Mouse (Mus musculus) lung, embryonic 15.5 days (tissue): Measurements from ENCODE around the gene Nfe2. TPM values are rescaled to one million over a fixed set of nuclear protein-coding genes. Genes with fewer than 3 reads are reported as not detected.
"Not testable (repeated sequence)": the region's sequence is repeated elsewhere in the genome, so short reads cannot be mapped to it uniquely, and the experiment has no call there.

Experiments
- ATAC-seq: fragments of 200-750 bp; cut with Nextera tagmentation; 2 replicates; pipeline ENCODE4 v1.8.0; 2017; ENCODE audit warnings: moderate number of reproducible peaks, borderline replicate concordance; ENCODE audit not compliant: low FRiP score, low TSS enrichment; ENCODE audit errors: extremely low read depth
- H3K27ac ChIP-seq: fragments of 300-500 bp; sonication (generic); 2 replicates; pipeline ENCODE4 v1.5.1; 2015; ENCODE audit warnings: moderate library complexity, mild to moderate bottlenecking, inconsistent platforms
- H3K27me3 ChIP-seq: fragments of 300-500 bp; sonication (generic); 2 replicates; pipeline ENCODE4 v1.6.1; 2015; ENCODE audit warnings: inconsistent platforms
- H3K36me3 ChIP-seq: fragments of 300-500 bp; sonication (generic); 2 replicates; pipeline ENCODE4 v1.6.1; 2015; ENCODE audit warnings: inconsistent platforms
- H3K4me1 ChIP-seq: fragments of 300-500 bp; sonication (generic); 2 replicates; pipeline ENCODE4 v1.6.1; 2015; ENCODE audit warnings: inconsistent platforms
- H3K4me2 ChIP-seq: fragments of 300-500 bp; sonication (generic); 2 replicates; pipeline ENCODE4 v1.6.1; 2015; ENCODE audit warnings: inconsistent platforms, mild to moderate bottlenecking, moderate library complexity
- H3K4me3 ChIP-seq: fragments of 300-500 bp; sonication (generic); 2 replicates; pipeline ENCODE4 v1.5.1; 2015; ENCODE audit warnings: mild to moderate bottlenecking, inconsistent platforms
- H3K9ac ChIP-seq: fragments of 300-500 bp; sonication (generic); 2 replicates; pipeline ENCODE4 v1.6.1; 2015; ENCODE audit warnings: inconsistent platforms
- H3K9me3 ChIP-seq: fragments of 300-500 bp; sonication (generic); 2 replicates; pipeline ENCODE4 v1.6.1; 2016; ENCODE audit warnings: inconsistent platforms
- WGBS: fragments of 180-500 bp; shearing (Covaris S2); methylation state at CpG from one replicate; pipeline ENCODE4 v1.1.7; 2015; 5-methylcytosine and 5-hydroxymethylcytosine counted together
- polyA plus RNA-seq: library from polyadenylated mRNA; unstranded; fragments of >200 nt; fragmentation: Nextera tagmentation; extraction: Ambion mirVana; gene quantifications from 2 replicates; pipeline ENCODE4 v1.2.1, GENCODE M21; 2015

The Nfe2 gene
- polyA plus RNA-seq, 1 experiment from 2014 or later = 4.7 TPM

DNA sequence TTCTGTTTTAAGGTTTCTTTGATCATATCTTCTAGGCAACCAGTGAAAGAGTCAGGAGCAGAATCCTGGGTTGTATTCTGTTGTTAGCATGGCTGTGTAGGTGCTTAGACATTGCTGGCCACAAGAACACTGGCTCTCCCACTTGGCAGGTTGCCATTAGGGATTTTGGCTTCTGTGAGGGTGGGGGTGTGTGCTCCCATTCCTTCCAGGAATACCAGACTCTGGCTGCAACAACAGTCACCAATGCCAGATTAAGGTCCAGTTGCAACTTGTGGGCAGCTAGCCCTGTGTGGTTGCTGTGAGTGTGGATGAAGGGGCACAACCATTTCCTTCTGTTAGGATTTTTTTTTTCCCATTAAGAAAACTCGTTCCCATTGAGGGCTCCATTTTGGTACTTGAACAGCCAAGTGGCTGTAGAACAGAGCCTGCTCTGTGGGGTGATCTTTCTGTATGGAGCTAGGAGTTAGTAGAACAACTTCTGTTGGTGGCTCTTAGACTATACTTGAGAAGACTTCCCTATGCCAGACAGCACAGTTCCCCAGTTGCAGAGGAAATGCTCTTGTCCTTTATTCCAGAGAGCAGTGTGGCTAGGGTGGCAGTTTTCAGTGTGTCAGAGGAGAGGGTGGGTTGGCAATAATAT is 27.7 kb upstream of the Nfe2 start:
- H3K27ac ChIP-seq = peak overlapping the region; percentile 51
- whole genome bisulfite sequencing = 30% methylated on average over 1 of the region's 1 CpGs
- H3K4me1 ChIP-seq = peaks cover 18% of the 10 kb centered on the region
- H3K4me2 ChIP-seq = no peak overlapping the region
- no peak overlapping the region for H3K4me3 ChIP-seq
- peaks cover 13% of the 10 kb centered on the region for H3K36me3 ChIP-seq
- H3K9ac ChIP-seq = no peak overlapping the region
- H3K27me3 ChIP-seq = no peaks in the 10 kb centered on the region
- ATAC-seq = no peak
- no peaks in the 10 kb centered on the region for H3K9me3 ChIP-seq

GRCm38 (mm10) chr15:103284647-103285046 is 26.4 kb upstream of the Nfe2 start:
- no peak overlapping the region for H3K9ac ChIP-seq
- H3K9me3 ChIP-seq = no peaks in the 10 kb centered on the region
- H3K27ac ChIP-seq = no peak overlapping the region
- peaks cover 8% of the 10 kb centered on the region; the same call in 1 of the 2 replicates for H3K36me3 ChIP-seq
- peaks cover 18% of the 10 kb centered on the region for H3K4me1 ChIP-seq
- ATAC-seq = no peak
- 34% methylated on average over 2 of the region's 2 CpGs for WGBS
- no peak overlapping the region for H3K4me2 ChIP-seq
- no peak overlapping the region for H3K4me3 ChIP-seq
- H3K27me3 ChIP-seq = no peaks in the 10 kb centered on the region

DNA sequence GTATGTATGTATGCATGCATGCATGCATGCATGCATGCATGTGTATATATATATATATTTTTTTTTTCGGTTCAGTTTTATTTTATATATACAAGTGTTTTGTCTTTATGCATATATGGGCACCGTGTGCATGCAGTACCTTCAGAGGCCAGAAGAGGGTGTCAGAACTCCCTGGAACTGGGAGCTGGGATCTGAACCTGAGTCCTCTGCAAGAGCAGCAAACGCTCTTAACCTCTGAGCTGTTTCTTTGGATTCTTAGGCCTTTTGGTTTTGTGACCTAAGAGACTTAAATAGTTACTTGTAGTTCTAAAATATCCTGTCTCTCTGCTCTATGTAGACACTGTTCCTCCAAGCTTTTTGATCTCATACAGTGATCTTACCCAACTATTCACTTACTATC is 25.9 kb upstream of the Nfe2 start:
- Histone ChIP-seq H3K4me2 (no peak overlapping the region), H3K27ac (no peak overlapping the region), H3K4me1 (peaks cover 18% of the 10 kb centered on the region), H3K4me3 (no peak overlapping the region), H3K27me3 (no peaks in the 10 kb centered on the region), H3K9me3 (no peaks in the 10 kb centered on the region), H3K36me3 (peaks cover 4% of the 10 kb centered on the region; the same call in 1 of the 2 replicates), H3K9ac (no peak overlapping the region)
- 65% methylated on average over 3 of the region's 3 CpGs for WGBS
- ATAC-seq = no peak

DNA sequence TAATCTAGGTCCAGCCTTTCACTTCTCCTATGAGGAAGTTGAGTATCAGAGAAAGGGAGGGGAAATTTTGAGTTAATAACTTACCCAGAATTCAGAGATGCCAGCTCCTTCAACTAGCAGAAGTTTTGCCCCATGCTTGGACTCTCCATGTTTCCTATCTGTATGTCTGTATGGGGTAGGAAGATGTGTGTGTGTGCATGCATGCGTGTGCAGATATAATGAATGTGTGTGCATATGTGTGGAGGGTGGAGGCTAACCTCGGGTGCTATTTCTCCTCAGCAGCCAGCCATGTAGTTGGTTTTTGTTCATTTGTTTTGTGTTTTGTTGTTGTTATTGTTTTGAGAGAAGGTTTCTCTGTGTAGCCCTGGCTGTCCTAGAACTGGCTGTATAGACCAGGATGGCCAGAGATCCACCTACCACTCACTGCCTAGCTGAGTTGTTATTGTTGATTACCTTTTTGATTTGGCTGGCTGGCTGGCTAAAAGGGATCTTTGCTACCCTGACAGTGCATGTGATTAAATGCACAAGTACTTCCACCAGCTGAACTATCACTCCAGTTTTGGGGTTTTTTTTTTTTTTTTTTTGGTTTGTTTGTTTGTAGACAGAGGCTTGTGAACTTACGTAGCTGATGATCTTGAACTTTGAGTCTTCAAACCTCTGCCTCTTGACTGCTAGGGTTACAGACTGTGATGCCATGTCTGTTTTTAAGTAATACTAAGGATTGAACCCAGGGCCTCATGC is 23.4 kb upstream of the Nfe2 start:
- Histone ChIP-seq H3K4me1 (peaks cover 18% of the 10 kb centered on the region), H3K36me3 (no peaks in the 10 kb centered on the region; the same call in 1 of the 2 replicates), H3K27me3 (no peaks in the 10 kb centered on the region), H3K4me2 (no peak overlapping the region), H3K4me3 (no peak overlapping the region), H3K9ac (no peak overlapping the region), H3K27ac (no peak overlapping the region), H3K9me3 (no peaks in the 10 kb centered on the region)
- 93% methylated on average over 3 of the region's 3 CpGs for WGBS
- no peak for ATAC-seq

DNA sequence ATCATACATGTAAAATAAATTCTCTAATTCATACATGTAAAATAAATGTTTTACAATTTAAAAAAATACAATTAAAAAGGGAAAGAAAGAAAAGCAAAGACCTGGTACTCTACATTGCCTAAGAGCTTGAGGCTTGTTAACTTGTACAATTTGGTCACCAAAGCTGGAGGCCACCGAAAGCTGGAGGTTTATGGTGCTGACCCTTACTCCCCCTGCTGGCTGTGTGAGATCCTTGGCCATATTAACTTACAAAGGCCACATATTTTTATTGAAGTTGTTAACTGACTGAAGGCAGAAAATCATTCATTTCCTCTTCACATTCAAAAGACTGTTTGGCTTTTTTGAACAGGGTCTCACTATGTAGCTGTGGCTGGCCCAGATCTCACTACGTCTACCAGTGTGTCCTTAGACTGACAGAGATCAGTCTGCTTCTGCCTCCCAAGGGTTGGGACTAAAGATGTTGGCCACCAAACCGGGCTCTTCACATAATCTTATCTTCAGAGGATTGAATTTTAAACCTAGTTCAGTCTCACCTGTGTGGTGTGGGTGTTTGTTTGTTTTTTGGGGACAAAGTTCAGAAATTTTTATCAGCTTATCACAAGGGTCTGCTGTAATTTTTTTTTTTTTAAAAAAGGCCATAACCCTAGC is 22.7 kb upstream of the Nfe2 start:
- 50% methylated on average over 3 of the region's 3 CpGs for WGBS
- H3K4me1 ChIP-seq = peaks cover 13% of the 10 kb centered on the region
- no peaks in the 10 kb centered on the region for H3K9me3 ChIP-seq
- no peak overlapping the region for H3K4me3 ChIP-seq
- no peak overlapping the region for H3K27ac ChIP-seq
- ATAC-seq = no peak
- H3K9ac ChIP-seq = no peak overlapping the region
- H3K4me2 ChIP-seq = no peak overlapping the region
- H3K27me3 ChIP-seq = no peaks in the 10 kb centered on the region
- H3K36me3 ChIP-seq = no peaks in the 10 kb centered on the region; the same call in 1 of the 2 replicates

DNA sequence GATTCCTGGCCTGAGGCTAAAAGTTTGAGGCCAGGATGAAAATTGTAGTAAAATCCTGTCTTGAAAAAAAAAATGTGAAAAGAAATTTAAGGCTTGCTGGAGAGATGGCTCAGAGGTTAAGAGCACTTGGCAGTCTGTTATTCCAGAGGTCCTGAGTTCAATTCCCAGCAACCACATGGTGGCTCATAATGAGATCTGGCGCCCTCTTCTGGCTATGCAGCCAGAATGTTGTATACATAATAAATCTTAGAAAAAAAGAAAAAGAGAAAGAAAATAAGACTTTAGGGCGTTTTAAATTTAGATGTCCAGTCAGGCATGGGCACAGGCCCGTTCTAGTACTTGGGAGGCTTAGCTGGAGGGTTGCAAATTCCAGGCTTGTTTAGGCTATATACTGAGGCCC is 21.5 kb upstream of the Nfe2 start:
- WGBS = 63% methylated on average over 3 of the region's 3 CpGs
- no peak overlapping the region for H3K27ac ChIP-seq
- no peak for ATAC-seq

DNA sequence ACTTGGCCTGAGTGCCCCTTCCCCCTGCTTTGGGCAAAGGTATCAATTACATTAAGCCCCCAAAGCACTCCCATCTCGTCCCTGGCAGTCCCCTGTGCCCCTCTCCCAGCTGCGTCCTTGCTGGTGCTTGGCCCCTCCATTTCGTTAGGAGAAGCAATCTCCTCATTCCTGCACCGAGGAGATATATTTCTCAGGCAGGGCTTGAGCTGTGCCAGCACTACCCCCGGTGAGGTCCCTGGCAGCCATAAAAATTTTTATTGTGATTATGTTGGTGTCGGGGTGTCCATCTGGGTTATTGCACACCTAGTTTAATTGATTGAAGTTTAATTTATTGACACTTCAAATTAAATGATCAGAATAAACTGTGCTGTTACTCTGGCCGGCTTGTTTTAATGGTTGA is 19.7 kb upstream of the Nfe2 start:
- H3K36me3 ChIP-seq = no peaks in the 10 kb centered on the region; the same call in 1 of the 2 replicates
- 79% methylated on average over 7 of the region's 7 CpGs for WGBS

More for the DNA sequence above, 21.5 kb upstream of the Nfe2 start:
- Histone ChIP-seq H3K9me3 (no peaks in the 10 kb centered on the region), H3K4me1 (peaks cover 4% of the 10 kb centered on the region; the same call in 1 of the 2 replicates), H3K27me3 (no peaks in the 10 kb centered on the region), H3K4me3 (no peak overlapping the region), H3K9ac (no peak overlapping the region), H3K4me2 (no peak overlapping the region), H3K36me3 (no peaks in the 10 kb centered on the region; the same call in 1 of the 2 replicates)

GRCm38 (mm10) chr15:103275943-103276342 is 17.7 kb upstream of the Nfe2 start:
- ATAC-seq, H3K9ac ChIP-seq, H3K4me3 ChIP-seq, H3K36me3 ChIP-seq, H3K9me3 ChIP-seq, H3K4me2 ChIP-seq, H3K27ac ChIP-seq, H3K27me3 ChIP-seq: not testable (repeated sequence)
- 93% methylated on average over 3 of the region's 3 CpGs for WGBS
- H3K4me1 ChIP-seq = peaks cover 14% of the 10 kb centered on the region

More for the DNA sequence above, 19.7 kb upstream of the Nfe2 start:
- Histone ChIP-seq H3K4me1 (peaks cover 14% of the 10 kb centered on the region), H3K4me3 (no peak overlapping the region), H3K4me2 (no peak overlapping the region), H3K27ac (no peak overlapping the region), H3K9me3 (no peaks in the 10 kb centered on the region), H3K27me3 (no peaks in the 10 kb centered on the region), H3K9ac (no peak overlapping the region)
- no peak for ATAC-seq

- H3K27ac ChIP-seq = peak within 1 kb of the TSS; percentile 55; the same call in 1 of the 2 replicates
- H3K27me3 ChIP-seq = no peaks in the 10 kb centered on the region
- H3K36me3 ChIP-seq = no peaks in the 10 kb centered on the region
- H3K4me3 ChIP-seq = peak within 1 kb of the TSS; percentile 82
- H3K4me1 ChIP-seq = peaks cover 14% of the 10 kb centered on the region
- H3K9ac ChIP-seq = peak within 1 kb of the TSS; percentile 86
- ATAC-seq = peak; percentile 99
- H3K4me2 ChIP-seq = peak within 1 kb of the TSS; percentile 66
- no peaks in the 10 kb centered on the region for H3K9me3 ChIP-seq
- under 1% methylated on average over 38 of the region's 38 CpGs for WGBS
Measured at GRCm38 (mm10) chr15:103272419-103273279, 14.4 kb upstream of the Nfe2 start, which contains the start of gene Copz1. Gene Copz1, plus strand, starts transcription at chr15:103272714.

DNA sequence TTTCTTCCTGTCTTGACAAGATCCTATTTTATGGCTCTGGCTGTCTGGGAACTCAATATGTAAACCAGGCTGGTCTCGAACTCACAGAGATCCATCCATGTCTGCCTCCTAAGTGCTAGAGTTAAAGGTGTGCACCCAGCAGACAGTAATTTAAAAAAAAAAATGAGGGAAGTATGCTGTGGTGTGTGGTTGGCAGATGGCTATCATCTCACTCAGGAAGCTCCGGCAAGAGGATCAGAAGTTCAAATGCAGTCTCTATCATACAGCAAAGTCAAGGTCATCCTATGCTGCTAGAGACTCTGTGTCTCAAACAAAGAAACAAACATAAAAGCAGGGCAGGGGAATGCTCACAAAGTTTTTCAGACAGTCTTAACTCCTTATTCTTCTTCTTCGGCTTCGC is 10.7 kb upstream of the Nfe2 start:
- H3K27me3 ChIP-seq = no peaks in the 10 kb centered on the region
- no peaks in the 10 kb centered on the region for H3K36me3 ChIP-seq
- 79% methylated on average over 4 of the region's 4 CpGs for WGBS
- H3K4me2 ChIP-seq = no peak overlapping the region
- H3K27ac ChIP-seq = no peak overlapping the region
- no peak overlapping the region for H3K9ac ChIP-seq
- peaks cover 6% of the 10 kb centered on the region for H3K4me1 ChIP-seq
- no peak for ATAC-seq
- no peaks in the 10 kb centered on the region for H3K9me3 ChIP-seq
- H3K4me3 ChIP-seq = no peak overlapping the region

GRCm38 (mm10) chr15:103264794-103265193 is 6.6 kb upstream of the Nfe2 start:
- Histone ChIP-seq H3K27me3 (no peaks in the 10 kb centered on the region), H3K9ac (no peak overlapping the region), H3K4me2 (no peak overlapping the region), H3K4me3 (no peak overlapping the region), H3K4me1 (peaks cover 4% of the 10 kb centered on the region), H3K36me3 (no peaks in the 10 kb centered on the region), H3K9me3 (no peaks in the 10 kb centered on the region), H3K27ac (no peak overlapping the region)
- no peak for ATAC-seq
- 78% methylated on average over 2 of the region's 2 CpGs for WGBS
